Mouse (Mus musculus) heart, postnatal 4 days (tissue): ENCODE data around the gene Rere. TPM values are rescaled to one million over a fixed set of nuclear protein-coding genes. Genes with fewer than 3 reads are reported as not detected.
"Not testable (repeated sequence)": the region's sequence is repeated elsewhere in the genome, so short reads cannot be mapped to it uniquely, and the experiment has no call there.

Experiments
- DNase-seq: peaks from one replicate; pipeline ENCODE4 v3.0.0; 2021
- total RNA-seq, 2 experiments: library from RNA; stranded (reverse); gene quantifications; 2 replicates each; pipeline ENCODE4 v1.2.3; 2021

The Rere gene
- total RNA-seq, 2 experiments from 2014 or later = 70.0 to 72.5 TPM

DNA sequence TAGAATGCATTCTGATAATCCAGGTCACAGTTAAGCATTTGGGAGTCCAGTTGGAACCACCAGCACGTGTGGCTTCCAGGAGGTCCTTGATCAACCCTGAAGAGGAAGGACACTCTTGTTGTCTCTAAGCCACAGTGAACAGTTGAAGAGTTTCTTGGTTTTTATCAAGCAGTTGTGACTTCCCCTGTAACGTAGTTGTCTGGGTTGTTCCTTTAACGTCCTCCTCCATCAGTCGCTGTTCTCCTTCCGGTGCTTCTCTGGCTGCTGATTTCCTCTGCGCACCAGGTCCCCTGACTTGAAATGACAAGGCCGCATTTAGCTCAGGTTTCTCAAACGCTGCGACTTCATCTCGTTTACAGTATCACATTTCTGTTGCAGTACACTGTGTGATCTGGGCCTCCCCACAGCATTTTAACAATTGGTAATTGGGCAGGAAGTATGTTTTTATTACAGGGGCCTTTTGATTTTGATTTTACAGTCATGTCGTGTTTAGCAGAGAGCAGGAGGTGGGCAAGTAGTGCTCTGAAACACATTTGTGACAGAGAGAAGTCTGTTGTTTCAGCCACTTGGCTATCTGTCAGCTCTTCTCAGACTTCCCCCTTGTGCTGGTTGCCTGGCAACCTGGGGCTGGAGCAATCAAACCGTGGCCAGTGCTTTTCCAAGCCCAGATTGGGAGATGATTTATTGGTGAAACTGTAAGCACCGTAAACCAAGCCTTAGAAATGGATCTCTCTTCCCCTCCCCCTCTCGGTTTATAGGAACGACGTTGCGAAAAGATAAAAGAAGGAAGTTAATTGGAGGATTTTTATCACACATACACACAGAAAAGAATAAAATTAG, 275.2 kb downstream of the Rere start:
- DNase-seq = peak; percentile 75

GRCm38 (mm10) chr4:150557289-150557688, 275.8 kb downstream of the Rere start:
- not testable (repeated sequence) for DNase-seq

GRCm38 (mm10) chr4:150557976-150558375, 276.5 kb downstream of the Rere start:
- no peak for DNase-seq

GRCm38 (mm10) chr4:150559514-150559913, 278.1 kb downstream of the Rere start:
- no peak for DNase-seq

- DNase-seq = no peak
These were observed 281.8 kb downstream of the Rere start for GRCm38 (mm10) chr4:150563281-150563680.

- no peak for DNase-seq
These were observed 284.7 kb downstream of the Rere start for GRCm38 (mm10) chr4:150566193-150566592.

- DNase-seq = no peak
These were observed 287.1 kb downstream of the Rere start for GRCm38 (mm10) chr4:150568318-150569134.

DNA sequence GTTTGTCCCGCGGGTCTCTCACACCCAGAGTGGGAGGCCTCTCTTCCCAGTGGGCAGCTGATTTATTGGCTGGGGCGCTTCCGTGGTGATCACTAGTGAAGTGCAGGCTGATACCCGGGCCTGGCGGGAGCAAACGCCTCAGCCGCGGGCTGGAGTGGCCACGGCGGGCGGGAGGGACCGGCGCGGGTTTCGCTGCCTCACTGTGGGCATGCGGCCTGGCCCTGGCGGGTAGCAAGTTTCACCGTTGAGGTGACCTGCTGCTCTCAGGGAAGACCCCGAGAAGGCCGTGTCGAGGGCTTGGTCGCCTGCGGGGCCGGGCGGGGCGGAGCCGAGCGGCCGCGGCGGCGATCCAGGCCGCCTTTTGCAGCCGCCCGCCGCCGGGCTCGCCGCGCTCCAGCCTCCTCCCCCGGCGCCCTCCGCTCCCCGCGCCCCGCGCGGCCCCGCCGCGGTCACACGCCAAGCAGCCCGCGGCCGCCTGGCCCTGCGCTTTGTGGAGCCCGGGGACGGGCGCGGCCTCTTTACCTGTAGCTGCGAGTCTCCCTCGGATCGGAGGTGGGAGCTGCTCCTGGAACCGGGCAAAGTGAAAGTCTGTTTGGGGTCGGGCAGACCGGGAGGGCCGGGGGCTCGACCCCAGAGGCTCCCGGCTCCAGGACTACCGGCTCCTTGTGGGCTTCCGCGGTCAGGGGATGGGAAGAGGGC, 287.8 kb downstream of the Rere start:
- DNase-seq = peak; percentile 79

DNA sequence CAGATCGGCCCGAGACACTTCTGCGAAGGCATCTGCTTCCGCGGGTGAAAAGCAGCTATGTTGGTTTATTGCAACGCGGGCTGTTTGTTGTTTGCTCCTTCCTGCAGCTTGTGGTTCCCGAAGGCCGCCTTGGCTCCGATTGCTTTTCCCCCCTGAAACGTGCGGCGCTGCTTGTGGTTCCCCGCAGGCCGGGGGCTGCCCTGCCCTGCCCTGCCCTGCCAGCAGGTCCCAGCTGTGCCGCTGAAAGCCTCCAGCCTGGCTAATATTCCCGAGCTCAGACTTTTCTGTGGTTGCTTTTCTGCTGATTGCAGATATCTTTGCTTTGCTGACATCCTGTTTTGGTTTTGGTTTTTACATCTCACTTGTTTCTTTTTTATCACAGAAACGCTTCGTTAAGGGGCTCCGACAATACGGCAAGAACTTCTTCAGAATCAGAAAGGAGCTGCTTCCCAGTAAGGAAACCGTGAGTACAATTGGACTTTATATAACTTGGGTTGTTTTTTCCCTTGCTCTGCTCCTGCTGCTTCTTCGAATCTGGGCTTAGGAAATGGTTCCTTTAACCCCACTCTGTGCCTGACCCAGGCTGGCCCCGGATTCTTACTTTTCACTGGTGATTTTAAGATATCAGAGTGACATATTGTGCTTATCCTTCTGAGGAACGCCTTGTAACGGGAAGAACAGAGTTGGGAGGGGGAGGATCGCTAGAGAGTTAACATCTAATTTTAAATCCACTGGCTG, 288.6 kb downstream of the Rere start:
- peak; percentile 64 for DNase-seq

DNA sequence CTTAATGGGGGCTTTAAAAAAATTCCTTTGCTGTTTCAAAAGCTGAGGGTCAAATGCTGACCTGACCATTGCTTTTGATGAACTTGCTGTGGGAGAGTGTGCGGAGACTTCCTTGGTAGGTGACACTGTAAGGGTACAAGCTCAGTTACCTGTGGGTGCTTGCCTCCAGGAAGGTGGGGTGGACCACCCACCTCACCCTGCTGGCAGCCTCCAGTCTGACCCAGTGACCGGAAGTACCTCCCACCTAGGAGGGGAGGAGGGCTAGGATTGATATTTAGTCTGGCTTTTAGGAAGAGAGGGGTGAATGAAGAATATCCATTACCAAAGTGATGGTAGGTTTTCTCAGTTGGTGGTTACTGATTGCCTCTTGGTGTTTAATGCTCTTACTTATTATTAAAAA, 289.3 kb downstream of the Rere start:
- DNase-seq = no peak

- no peak for DNase-seq
These were observed 290.8 kb downstream of the Rere start for GRCm38 (mm10) chr4:150572104-150572691.

GRCm38 (mm10) chr4:150572938-150573337, 291.5 kb downstream of the Rere start:
- DNase-seq = no peak

DNA sequence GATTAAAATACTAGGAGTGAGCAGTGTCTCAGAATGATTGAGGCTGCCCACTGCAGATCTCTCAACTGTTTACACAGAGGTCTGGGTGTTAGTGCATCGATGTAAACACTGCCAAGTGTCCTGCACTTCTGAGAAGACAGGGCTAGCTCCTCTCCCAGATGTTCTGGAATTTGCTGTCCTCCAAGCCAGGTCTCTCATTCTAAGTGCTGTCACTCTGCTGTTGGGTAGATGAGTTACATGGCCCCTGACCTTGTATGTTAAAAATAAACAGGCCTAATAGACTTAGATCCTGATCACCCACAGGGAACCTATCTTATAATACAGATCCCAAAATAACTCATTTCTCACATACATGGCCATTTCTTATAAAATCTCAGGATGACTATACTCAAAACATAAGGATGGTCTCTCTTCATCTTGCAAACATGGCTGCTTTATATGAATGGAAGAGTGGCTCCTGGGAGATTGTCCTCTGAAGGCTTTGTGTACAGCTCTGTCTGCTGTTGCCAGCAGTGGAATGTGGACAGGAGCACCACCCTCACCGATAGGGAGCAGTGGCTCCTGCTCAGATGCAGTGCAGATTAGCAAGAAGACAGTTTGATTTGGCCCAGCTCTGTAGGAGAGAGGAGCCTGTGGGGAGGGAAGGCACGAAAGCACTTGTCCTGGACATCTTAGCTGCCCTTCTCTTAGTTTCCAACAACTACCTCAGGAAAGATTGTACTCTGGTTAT, 294.1 kb downstream of the Rere start:
- DNase-seq = no peak

DNA sequence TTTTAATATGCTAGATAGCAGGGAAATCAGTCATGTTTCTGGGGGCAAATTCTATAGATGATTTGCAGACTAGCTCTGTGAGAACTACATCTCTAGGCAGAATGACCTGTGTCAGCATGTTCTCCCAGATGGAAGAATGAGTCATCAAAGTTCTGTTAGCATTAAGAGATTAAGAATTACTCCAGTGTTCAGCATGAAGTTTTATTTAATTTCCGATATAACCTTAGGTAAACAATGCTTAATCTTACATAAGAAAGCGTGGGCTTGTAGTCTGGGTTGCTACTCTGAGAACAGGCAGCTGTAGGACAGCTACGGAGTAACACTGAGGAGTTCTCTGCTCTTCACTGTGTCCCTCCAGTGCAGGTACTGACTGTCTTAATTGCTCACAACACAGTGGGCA, 294.9 kb downstream of the Rere start:
- no peak for DNase-seq

DNA sequence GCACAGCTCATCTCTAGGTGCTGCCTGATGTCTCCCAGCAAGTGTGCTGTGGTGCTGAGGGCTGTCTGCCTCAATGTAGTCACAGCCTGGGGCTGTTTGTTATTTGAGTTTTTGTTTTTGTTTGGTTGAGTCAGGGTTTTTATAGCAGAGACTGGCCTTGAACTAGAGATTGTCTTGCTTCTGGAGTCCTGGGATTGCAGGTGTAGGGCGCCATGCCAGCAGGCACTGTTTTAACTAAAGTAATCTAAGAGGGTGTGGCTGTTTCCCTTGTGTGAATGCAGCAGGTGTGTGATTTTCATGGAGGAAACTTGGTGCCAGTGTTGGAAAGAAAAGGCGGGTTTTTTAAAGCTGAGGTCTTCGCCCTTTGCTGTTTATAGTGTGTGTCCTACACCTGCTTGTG, 296.6 kb downstream of the Rere start:
- DNase-seq = no peak

DNA sequence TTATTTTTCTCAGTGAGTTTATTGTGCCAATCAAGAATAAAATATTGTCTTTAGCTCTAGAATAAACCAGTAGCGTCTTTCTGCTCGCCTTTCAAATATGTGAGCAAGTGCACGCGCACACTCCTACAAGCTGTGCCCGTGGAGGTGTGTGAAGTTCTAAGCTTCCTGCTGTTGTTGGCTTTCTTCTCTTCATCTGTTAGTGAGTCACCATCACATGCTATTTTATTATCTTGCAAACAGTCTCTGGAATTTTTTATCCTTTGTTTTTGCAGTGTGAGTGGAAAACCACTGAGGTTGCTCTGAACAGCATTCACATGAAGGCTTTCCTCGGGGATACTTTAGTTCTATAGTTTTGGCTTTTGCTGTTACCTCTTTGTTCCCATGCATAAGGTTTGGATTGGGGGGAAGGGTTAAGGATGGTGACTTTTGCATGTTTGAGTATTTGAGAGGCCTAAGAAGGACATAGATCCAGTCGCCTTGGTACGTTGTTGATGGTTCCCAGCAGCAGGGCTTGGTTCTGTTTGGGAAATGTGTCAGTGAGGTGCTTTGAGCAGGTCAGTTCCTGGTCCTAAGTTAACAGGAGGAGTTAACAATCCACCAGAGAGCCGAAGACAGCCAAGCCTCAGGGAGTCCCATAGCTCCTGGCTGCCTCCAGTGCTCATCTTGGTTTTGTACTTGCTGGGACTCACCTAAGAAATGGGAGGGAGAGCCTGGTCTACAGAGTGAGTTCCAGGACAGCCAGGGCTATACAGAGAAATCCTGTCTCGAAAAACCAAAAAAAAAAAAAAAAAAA, 300.7 kb downstream of the Rere start:
- DNase-seq = no peak

GRCm38 (mm10) chr4:150582966-150583776, 301.7 kb downstream of the Rere start:
- peak; percentile 60 for DNase-seq

DNA sequence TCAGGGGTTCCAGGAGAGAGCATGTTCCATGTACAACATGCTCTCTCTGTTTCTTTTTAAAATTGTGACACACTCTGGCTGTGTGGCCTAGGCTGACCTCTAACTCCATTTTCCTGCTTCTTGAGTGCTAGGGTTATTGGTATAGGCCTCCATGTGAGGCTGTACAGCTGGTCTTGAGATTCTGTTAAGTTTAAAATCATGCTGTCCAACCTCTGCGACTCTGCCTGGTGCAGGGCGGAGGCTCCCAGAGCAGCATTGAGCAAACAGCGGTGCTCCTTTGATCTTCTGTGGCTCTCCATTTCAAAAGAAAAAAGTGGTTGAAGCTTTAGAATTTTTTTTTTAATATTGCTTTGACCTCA, 302.3 kb downstream of the Rere start:
- DNase-seq = no peak

DNA sequence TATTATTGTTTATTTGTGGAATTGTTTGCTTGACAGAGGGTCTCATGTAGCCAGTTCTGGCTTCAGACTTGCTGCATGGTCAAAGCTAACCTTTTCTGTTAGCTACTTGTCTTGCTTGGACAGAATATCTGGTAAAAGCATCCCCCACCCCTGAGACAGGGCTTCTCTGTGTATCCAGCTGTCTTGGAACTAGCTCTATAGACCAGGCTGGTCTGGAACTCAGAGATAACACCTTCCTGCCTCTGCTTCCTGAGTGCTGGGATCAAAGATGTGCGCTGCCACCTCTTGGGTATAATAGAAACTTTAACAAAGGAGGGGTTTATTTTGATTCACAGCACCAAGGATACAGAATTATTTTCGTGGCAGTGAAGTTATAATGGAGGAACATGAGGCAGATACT, 304.4 kb downstream of the Rere start:
- DNase-seq = no peak

DNA sequence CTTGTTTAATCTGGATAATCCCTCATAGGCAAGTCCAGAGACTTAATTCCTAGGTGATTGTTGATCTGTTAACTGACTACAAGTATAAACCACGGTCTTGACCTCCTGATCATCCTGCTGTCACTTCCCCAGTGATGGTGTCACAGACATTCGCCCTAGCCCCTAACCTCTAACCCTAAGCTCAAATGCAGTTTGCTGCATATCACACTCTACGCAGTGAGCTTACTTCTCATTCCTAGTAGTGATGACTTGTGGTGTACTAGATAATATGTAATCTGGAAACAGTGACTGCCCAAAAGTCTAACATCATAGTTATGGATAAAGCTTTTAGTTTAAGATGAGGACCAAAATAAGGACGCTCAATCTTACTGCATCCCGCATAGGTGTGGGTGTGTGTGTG, 304.8 kb downstream of the Rere start:
- DNase-seq = no peak
